Mouse (Mus musculus): ENCODE results near the gene Lpar1. TPM values are rescaled to one million over a fixed set of nuclear protein-coding genes. Genes with fewer than 3 reads are reported as not detected.

The Lpar1 gene
- total RNA-seq, 2 experiments from 2014 or later = 8.0 to 9.9 TPM

GRCm38 (mm10) chr4:58462586-58462985 is 91.1 kb downstream of the Lpar1 start:
- DNase-seq (ENCODE audit: low spot score in 2 of 2) = no peak

DNA sequence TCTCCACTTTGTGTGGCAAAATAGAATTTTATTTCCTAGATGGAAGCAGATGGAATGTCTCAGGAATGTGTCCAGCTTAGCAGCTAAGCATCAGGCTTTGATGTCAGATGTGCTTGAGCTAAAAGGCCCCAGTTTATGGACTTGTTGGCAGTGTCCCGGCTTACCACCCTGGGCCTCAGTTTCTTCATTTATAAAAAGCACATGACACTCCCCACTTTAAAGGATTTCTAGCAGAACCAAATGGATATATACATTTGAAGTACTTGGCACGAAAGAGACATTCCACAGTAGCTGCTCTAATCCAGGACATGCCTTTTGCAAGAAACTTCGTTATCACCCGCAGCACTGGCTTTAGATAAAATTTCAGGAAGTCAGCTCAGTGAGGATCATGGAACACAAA is 100.4 kb downstream of the Lpar1 start:
- DNase-seq (ENCODE audit: low spot score in 2 of 2) = no peak

- no peak for DNase-seq (ENCODE audit: low spot score in 2 of 2)
Observed at GRCm38 (mm10) chr4:58448825-58449224, 104.9 kb downstream of the Lpar1 start.

- no peak for DNase-seq (ENCODE audit: low spot score in 2 of 2)
Observed at GRCm38 (mm10) chr4:58447841-58448240, 105.9 kb downstream of the Lpar1 start.

- no peak for DNase-seq (ENCODE audit: low spot score in 2 of 2)
Observed at GRCm38 (mm10) chr4:58445846-58446245, 107.9 kb downstream of the Lpar1 start.

GRCm38 (mm10) chr4:58442338-58442737 is 111.4 kb downstream of the Lpar1 start:
- DNase-seq (ENCODE audit: low spot score in 2 of 2) = no peak

- DNase-seq (ENCODE audit: low spot score in 2 of 2) = no peak
Observed at GRCm38 (mm10) chr4:58438654-58439053, 115.0 kb downstream of the Lpar1 start.

DNA sequence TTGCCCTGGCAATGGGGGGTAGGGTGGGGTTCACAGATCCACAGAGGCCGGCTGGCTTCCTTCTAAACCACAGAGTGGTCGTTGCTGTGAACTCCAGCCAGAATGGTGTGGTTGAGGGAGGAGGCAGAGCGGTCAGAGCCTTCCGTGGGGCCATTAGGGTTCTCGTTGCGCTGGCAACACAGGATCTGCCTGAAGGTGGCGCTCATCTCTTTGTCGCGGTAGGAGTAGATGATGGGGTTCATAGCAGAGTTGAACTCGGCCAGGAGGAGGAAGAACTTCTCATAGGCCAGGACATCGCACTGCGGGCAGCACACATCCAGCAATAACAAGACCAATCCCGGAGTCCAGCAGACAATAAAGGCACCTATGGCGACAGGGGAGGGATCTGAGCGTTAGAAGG is 116.4 kb downstream of the Lpar1 start:
- no peak for DNase-seq (ENCODE audit: low spot score in 2 of 2)

DNA sequence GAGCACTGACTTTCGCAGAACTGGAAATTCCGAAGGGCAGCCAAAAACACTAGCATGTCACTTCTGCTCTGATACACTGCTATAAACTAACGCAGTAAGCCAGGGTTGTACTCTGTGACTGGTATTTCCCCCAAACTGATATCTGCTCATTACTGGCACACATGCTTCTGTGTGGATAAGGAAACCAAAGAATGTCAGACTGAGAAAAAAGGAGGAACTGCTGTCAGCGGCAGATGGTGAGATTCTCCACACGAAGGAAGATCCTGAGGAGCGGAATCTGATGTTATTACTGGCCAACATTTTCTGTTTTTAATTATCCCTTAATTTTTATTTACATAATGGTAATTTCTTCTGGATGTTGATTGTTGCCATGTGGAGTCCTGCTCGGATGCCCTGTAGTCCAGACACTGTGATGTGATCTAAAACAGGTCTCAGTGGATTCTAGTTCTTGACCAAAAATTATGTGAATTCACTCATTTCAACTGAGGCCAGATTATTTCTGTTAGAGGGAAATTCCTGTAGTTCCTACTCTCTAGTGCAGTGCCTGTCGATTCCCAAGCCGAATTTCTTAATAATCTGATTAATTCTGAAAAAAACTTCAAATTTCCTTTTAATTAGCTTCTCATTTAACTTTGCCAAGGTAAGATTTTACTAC is 130.3 kb downstream of the Lpar1 start:
- DNase-seq (ENCODE audit: low spot score in 2 of 2) = no peak

GRCm38 (mm10) chr4:58419225-58419624 is 134.5 kb downstream of the Lpar1 start:
- no peak for DNase-seq (ENCODE audit: low spot score in 2 of 2)

DNA sequence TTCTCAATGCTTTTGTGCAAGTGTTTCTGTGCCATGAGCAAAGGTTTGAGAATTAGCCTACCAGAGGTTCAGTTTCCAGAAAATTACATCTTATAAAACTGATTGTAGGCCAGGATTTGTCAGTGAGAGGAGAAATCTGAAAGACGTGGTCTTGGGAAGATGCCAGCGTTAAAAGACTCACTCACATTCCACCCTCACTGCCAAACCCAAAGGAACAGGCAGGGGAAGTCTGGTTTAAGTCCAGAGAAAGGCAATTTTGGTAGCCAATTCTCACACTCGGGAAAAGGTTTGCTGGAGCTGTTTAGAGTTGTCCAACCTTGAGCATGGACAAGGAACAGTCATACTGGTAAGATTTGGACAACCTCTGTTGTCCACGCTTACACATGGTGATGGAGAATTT is 136.4 kb downstream of the Lpar1 start:
- no peak for DNase-seq (ENCODE audit: low spot score in 2 of 2)

GRCm38 (mm10) chr4:58415537-58415936 is 138.2 kb downstream of the Lpar1 start:
- DNase-seq (ENCODE audit: low spot score in 2 of 2) = no peak

- no peak for DNase-seq (ENCODE audit: low spot score in 2 of 2)
Observed at GRCm38 (mm10) chr4:58413188-58414185, 140.2 kb downstream of the Lpar1 start.

- DNase-seq (ENCODE audit: low spot score in 2 of 2) = no peak
Observed at GRCm38 (mm10) chr4:58401973-58402501, 151.7 kb downstream of the Lpar1 start.

DNA sequence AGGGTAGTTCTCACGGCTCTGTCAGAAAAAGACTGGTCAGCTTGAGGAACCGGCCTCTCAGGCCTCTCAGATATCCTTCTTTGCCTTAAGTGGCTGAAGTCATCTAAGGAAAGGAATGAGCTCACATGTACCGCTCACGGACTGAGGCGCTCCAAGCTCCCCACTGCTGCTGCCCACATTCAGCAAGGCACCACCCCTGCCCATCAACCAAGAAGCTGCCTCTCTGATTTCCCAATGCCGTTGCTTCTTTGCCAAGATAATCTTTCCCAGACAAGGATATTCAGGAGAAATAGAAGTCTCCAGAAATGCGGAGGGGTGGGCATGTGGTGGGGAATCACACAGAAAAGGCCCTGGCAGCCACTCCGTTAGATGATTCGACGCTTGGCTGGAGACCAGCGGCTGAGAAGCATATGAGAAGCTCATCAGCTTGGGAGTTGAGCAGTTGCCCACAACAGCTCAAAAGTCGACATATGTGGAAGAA is 152.8 kb downstream of the Lpar1 start:
- DNase-seq (ENCODE audit: low spot score in 2 of 2) = peak; percentile 56 to 72

Small RNA genes within 50 kb of the gene (microRNA-seq; reads per million reads assigned to microRNA genes)
- gene Mir3095 = 0 reads per million in 2 experiments

Other genes with a start within 250 kb of the Lpar1 start
- gene Olfr267, start 233.8 kb upstream of the Lpar1 start, total RNA-seq (2021) = under 1 TPM; 0.39 to 0.56 TPM